Mouse (Mus musculus): Measurements from ENCODE around the gene Macrod2.
A peak's percentile ranks its signal among the peaks of the same experiment; 100 is the strongest.

Gene Macrod2

DNA sequence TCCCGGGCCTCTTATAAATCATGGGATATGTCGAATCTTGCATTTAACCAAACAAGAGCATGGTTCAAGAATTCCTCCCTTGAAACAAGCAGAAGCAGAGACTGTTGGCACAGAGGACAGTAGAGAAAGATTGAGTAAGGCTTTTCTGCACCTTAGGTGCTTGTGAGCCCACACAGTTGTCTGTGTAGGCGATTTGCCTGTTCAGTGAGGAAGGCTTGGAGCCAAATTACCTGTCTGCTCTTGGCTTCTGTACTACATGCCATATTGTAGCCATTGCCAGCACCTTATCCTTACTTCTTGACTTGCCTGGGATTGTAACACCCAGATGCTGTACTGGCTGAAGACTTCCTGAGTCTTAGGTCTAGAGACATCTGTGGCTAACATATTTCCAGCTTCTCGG is 1303.2 kb downstream of the Macrod2 start:
- DNase-seq (ENCODE audit: low spot score), result no peak

DNA sequence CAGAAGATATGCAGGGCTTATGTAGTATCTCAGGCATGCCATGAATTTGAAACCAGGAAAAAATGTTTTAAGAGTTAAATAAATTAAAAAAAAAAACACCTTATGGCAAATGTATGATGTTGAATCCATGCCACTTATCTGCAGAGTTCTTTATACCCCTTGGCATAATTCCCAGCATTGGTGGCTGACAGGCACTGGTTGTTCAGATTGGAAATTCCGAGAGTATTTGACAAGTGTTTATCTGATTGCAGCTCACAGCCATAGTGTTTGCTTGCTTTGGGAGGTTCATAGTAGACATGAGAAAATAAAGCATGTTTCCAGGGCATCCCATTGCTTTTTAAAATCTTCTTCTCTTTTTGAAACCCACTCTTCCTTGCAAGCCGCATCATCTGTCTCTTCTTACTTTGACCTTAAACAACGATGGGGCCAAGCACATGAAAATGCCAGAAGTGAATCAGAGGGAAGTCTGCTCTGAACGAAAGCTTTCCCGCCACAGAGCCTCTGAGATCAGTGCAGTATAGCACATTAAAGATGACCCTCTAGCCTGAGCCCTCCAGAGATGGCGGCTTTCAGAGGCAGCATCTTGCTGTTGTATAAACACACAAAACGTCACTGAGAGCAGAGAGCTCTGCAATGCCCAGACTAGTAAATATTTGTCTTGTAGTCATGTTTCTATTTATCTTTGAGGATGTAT is 1305.8 kb downstream of the Macrod2 start:
- DNase-seq (ENCODE audit: low spot score), result no peak

- no peak for DNase-seq (ENCODE audit: low spot score)
Observed at GRCm38 (mm10) chr2:141711785-141712184, 1316.7 kb downstream of the Macrod2 start.

DNA sequence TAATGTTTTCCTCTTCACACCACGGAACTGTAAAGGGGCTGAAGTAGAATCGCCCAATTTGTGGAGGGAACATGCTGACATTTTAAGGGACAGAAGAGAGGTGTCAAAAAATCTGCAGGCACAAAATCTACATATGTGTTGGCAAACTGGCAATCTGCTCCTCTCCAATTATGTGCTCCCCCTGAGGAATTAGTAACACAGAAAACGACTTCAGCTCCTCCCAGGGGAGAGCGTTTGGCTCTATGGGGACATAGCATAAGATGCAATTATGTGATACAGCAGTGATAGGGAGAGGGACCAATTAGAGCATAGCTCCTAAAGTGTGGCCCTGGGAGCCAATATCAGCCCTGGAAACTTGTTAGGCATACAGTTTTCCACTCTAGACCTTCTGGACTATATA is 1317.2 kb downstream of the Macrod2 start:
- DNase-seq (ENCODE audit: low spot score), result no peak

- DNase-seq (ENCODE audit: low spot score), result no peak
Observed at GRCm38 (mm10) chr2:141715061-141715460, 1320.0 kb downstream of the Macrod2 start.

DNA sequence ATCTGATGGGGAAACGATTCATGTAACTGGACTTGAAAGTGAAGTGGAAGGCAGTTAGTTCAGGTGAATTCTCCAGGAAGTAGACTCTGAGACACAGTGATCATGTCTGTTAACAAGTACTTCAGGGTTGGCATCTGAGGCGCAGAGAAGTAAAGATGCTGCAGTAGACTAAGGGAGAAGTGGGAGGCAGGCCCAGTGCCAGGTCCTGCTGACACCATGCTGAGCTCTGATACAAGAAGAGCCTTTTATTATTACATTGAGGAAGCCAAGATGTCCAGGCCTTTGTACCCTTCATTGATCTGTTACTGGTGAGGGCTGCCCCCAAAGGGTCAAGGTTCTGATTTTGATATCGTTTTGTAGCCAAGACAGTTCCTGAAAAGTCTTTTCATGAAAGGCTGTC is 1327.4 kb downstream of the Macrod2 start:
- DNase-seq (ENCODE audit: low spot score), result no peak

GRCm38 (mm10) chr2:141728998-141729397 is 1333.9 kb downstream of the Macrod2 start:
- no peak for DNase-seq (ENCODE audit: low spot score)

DNA sequence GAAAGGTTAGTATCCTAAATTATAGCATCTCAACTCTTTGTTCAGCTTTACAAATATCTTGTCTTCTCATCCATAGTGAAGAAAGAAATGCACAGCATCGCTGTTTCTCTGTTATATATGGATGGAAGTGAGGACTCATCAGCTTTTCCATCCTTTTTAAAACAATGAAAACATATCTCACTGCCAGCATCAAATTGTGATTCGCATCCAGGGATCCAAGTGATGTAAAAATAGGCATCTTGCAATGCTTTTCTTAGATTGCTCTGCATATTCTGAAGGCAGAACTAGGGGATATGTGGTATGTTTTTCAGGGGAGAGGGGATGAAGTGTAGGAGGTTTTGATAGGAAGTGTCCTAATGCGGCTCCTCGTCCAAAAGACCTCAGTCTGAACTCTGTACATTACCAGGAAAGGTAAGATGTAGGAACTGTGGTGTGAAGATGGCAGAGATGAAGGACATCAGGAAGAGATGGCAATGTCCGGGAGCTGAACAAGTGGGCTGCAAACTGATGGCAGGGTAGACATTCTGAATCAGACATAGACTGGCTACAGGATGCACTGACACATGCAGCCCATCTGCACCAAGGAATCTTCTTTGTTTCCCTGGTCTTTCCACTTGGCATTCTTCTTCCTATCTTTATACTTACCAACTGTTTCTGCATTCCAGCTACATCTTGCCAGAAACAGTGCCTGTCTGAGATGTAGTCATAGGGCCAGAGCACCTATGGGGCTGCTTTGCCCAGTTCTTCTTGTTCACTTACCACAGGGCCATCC is 1341.8 kb downstream of the Macrod2 start:
- DNase-seq (ENCODE audit: low spot score), result no peak

DNA sequence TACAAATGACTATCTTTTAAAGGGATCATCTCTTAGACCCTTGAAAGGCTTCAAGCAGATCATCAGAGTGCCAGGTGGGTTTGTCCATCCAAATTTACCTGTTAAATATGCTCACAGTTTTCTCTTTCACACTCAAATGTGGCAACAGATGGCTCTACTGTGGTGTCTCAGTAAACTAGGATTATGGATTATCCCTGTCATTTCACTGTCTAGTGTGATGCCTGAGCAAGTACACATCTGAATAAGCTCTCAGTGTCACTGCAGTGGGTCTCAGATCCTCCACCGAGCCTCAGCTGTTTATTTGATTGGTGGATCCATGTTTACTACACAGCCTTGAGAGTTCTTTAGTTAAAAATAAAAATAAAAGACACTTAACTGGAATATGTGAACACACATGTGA is 1343.6 kb downstream of the Macrod2 start:
- DNase-seq (ENCODE audit: low spot score), result no peak

- no peak for DNase-seq (ENCODE audit: low spot score)
Observed at GRCm38 (mm10) chr2:141740318-141740717, 1345.2 kb downstream of the Macrod2 start.

DNA sequence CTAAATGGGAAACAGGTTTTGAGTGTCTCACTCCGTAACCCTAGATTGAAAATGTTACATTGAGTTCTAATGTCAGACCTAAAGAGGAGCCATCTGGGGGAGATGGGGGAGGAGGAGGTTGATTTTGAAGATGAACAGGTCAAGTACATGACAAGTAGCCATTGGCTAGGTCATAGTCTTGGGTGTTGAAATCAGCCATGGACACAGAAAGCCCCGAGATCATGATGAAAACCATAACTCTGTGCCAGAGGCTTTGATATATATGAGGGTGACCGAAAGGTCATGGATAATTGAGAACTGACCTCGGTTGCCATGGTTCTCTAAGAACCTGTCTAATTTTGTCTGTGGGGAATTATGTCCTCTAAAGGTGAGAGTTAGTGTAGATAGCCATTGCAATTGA is 1405.1 kb downstream of the Macrod2 start:
- DNase-seq (ENCODE audit: low spot score), result no peak

DNA sequence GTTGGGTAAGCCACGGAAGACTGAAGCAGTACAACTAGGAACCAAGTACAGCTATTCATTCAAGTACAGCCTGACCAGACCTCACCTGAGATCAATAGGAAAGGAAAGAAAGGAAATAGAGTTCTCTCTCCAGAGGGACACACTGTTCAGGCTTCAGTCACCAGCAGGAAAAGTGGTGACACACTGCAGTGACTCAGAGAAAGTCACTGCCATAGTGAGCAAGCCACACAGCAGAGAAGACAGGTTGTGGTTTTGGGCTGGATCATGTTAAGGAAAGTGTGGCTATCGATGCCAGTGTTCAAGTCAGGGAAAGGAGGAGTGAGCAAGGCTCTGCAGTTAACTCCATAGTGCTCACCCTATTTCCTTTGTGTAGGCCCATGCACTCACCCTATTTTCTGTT is 1405.8 kb downstream of the Macrod2 start:
- DNase-seq (ENCODE audit: low spot score), result no peak

DNA sequence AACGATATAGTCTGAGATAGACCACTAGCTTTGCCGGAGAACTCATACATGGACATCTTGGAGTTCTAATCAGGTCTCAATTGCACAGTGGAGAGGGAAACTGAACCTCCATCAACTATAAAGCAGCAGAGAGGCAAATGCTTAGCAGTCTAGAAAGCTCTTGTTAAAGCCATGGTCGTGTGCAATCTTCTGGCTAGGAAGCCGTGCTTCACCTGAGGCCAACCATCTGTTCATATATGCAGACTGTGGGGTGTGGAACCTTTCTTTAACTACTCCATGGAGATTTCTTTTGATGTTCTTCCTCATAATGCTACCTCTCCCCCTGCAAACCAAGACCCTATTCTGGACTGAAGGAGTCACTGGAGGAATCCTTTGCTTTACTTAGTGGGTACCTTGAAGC is 1421.2 kb downstream of the Macrod2 start:
- DNase-seq (ENCODE audit: low spot score), result no peak

DNA sequence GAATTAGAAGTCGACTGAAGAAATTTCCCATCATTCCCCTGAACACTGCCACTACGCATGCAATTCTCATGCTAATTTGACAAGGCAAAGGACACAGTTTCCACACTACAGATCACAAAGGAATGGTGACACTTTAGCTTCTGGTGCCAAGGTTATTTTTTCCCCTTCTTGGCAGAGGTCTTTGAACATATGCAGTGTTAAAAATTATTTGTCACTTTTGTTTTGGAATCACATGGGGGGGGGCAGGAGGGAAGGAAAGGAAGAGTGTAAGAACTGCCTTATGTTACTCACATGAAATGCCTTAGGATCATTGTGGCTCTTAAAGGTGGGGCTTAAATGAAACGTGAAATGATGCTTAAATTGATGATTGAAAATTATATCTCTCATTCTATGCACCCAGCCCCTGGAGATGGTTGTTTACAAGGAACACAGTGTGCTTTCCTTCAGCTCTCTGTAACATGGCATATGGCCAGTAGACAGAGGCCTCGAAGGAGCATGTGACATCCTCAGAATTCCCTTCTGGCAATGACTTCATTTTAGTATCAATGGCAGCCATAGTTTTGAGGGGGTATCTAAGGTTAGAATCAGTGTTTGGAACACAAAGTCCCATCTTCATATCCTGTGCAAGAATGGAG is 1422.6 kb downstream of the Macrod2 start:
- DNase-seq (ENCODE audit: low spot score), result peak; percentile 5

GRCm38 (mm10) chr2:141820795-141821194 is 1425.7 kb downstream of the Macrod2 start:
- DNase-seq (ENCODE audit: low spot score), result no peak

DNA sequence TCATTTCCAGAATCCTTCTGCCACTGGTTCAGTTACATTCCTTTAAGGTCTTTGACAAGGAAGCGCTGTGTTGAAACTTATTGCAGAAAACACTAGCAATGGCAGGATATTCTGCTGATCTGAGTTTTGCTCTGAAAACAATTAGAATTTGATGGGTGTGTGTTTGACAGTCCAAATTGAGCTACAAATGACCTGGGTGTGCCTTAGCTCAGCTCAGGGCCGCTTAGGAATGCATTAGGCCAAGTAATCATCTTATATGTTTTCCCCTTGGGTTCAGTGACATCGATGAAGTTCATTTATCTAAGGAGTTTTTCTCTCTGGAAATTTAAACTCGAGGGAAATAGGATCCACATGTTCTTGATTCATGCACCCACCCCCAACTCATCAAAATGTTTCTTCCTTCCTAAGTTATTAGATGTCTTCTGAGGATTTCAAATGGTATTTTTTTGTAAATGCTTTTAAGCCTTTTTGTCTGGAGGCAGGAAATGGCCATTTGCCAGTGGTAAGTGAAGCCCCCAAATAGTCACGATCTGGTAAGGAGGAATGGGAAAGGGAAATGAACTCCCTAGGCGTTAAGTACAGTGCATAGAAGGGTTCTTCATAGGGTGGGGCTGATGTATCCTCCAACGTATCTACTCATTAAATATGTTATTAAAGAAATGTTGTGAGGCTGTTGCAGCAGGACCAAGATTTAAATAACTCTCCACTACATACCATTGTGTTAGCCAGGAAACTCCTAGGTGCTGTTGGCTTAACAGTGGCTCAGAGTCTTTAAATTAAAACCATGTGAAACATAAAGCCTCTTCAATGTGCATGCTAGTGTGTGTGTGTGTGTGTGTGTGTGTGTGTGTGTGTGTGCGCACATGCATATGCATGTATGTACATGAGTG is 1430.7 kb downstream of the Macrod2 start:
- DNase-seq (ENCODE audit: low spot score), result no peak

DNA sequence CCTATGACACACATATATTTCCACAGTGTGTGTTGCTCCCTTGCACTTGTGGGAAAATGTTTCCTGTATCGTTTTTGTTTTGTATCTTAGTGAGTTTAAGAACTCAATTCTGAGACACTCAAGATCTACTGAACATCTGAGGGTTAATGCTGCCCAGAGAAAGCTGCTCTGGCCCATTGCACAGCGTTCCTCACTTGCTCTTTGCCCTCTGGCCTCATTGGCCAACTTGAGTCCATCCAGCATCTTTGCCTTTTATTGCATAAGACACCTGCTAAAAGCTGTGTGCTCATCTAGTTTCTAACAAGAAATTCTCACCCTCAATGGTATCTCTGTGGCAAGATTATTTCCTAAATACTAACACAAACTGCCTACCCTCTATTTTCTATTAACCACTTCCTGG is 1435.4 kb downstream of the Macrod2 start:
- no peak for DNase-seq (ENCODE audit: low spot score)

DNA sequence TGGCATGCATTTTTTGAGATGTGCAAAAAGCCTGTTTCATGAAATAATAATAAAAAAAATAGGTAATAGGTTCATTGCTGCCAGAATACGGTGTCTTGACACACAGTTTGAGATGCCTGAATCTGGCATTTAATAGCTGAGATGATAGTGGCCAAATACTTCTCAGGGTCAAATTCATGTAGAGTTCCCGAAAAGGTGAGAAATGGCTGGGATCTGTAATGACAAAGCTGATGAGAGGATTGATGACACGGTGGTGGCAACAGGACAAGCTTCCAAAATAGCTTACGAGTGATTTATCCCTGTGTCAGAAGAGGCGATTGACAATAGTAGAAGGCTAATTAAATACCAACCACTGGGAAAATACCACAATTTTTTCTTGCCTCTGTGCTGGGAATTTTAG is 1436.4 kb downstream of the Macrod2 start:
- DNase-seq (ENCODE audit: low spot score), result no peak

GRCm38 (mm10) chr2:141834156-141834782 is 1439.2 kb downstream of the Macrod2 start:
- DNase-seq (ENCODE audit: low spot score), result no peak

- no peak for DNase-seq (ENCODE audit: low spot score)
Observed at GRCm38 (mm10) chr2:141844408-141845175, 1449.5 kb downstream of the Macrod2 start.

- DNase-seq (ENCODE audit: low spot score), result no peak
Observed at GRCm38 (mm10) chr2:141859220-141859619, 1464.1 kb downstream of the Macrod2 start.

All from testis, postnatal 14 days (tissue).